Comparison of ENCODE assay signal across 8 mouse cellular contexts in the genomic region with DNA sequence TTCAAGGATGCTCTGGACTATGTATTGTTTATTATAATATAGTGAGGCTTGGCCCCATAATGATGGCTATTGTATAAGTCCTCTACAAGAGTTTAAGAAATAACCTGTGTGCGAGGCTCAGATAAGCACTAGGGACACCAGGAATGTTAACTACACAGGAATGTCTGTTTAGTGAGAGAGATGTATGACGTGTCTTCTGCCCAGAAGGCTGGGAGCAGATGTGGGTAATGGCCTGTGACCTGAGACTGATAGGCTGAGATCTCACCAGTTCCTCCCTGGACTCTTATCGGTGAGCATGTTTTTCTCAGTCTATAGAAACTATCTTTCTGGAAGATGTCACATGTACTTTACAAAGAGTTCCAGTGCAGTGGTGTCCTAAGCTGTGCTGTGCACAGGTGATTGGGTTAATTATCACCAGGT. TPM values are rescaled to one million over a fixed set of nuclear protein-coding genes. Genes with fewer than 3 reads are reported as not detected.
DNase-seq lines count a peak whose midpoint lies in the region; ATAC-seq lines count a peak whose summit lies in the region.

No protein-coding gene starts in this region.

- H3K27me3 ChIP-seq in embryonic facial prominence, embryonic 11.5 days (ENCODE audit: control insufficient read depth, insufficient read depth, low read length): no peaks in the 10 kb centered on the region
- H3K27me3 ChIP-seq in limb, embryonic 10.5 days (ENCODE audit: low read depth, poor library complexity, severe bottlenecking): no peaks in the 10 kb centered on the region
- H3K27me3 ChIP-seq in neural tube, embryonic 12.5 days (replicated peaks): no peaks in the 10 kb centered on the region

- H3K4me1 ChIP-seq in embryonic facial prominence, embryonic 11.5 days (ENCODE audit: control insufficient read depth, insufficient read depth, low read length): no peaks in the 10 kb centered on the region; the same call in 1 of the 2 replicates
- H3K4me1 ChIP-seq in limb, embryonic 10.5 days: peaks cover 16% of the 10 kb centered on the region
- H3K4me1 ChIP-seq in neural tube, embryonic 12.5 days: peaks cover 18% of the 10 kb centered on the region

- no peak overlapping the region for H3K27ac ChIP-seq in embryonic facial prominence, embryonic 11.5 days (replicated peaks; ENCODE audit: low read depth, low read length)
- peak overlapping the region; percentile 87; the same call in 1 of the 2 replicates for H3K27ac ChIP-seq in limb, embryonic 10.5 days
- H3K27ac ChIP-seq in neural tube, embryonic 12.5 days: no peak overlapping the region

- DNase-seq in spleen, postnatal 10 days (ENCODE audit: low spot score in 2 of 2): peak; percentile 37 to 43
- no peak for DNase-seq in spleen, adult 18-20 months
- DNase-seq in embryonic facial prominence, embryonic 11.5 days (ENCODE audit: low spot score): no peak
- DNase-seq in limb, embryonic 10.5 days (ENCODE audit: low spot score): no peak
- DNase-seq in adrenal gland, postnatal 4 days (ENCODE audit: low spot score in 2 of 2): no peak
- DNase-seq in left cerebral cortex, adult 8-10 months (ENCODE audit: low spot score in 2 of 2): no peak

- H3K9me3 ChIP-seq in embryonic facial prominence, embryonic 11.5 days (replicated peaks; ENCODE audit: control insufficient read depth, low read length): no peaks in the 10 kb centered on the region
- H3K9me3 ChIP-seq in limb, embryonic 10.5 days (replicated peaks): no peaks in the 10 kb centered on the region
- no peaks in the 10 kb centered on the region for H3K9me3 ChIP-seq in neural tube, embryonic 12.5 days

- ATAC-seq in embryonic facial prominence, embryonic 11.5 days (replicated peaks; ENCODE audit: insufficient number of reproducible peaks, low FRiP score, low TSS enrichment, low read depth): no peak
- no peak for ATAC-seq in neural tube, embryonic 12.5 days (ENCODE audit: low FRiP score, low read depth)
- no peak for ATAC-seq in granulocyte monocyte progenitor cell, adult 5-6 weeks (replicated peaks; ENCODE audit: poor library complexity, severe bottlenecking)

- no peaks in the 10 kb centered on the region for H3K36me3 ChIP-seq in embryonic facial prominence, embryonic 11.5 days (replicated peaks; ENCODE audit: control insufficient read depth, insufficient read depth, low read depth, low read length)
- no peaks in the 10 kb centered on the region for H3K36me3 ChIP-seq in limb, embryonic 10.5 days
- no peaks in the 10 kb centered on the region for H3K36me3 ChIP-seq in neural tube, embryonic 12.5 days

- WGBS in embryonic facial prominence, embryonic 11.5 days: 31% methylated on average over 3 of the region's 3 CpGs
- WGBS in limb, embryonic 10.5 days: 36% methylated on average over 3 of the region's 3 CpGs
- 36% methylated on average over 3 of the region's 3 CpGs for WGBS in neural tube, embryonic 12.5 days

- peak overlapping the region; percentile 73 for H3K4me3 ChIP-seq in embryonic facial prominence, embryonic 11.5 days (ENCODE audit: low read depth, low read length)
- peak overlapping the region; percentile 80 for H3K4me3 ChIP-seq in limb, embryonic 10.5 days
- H3K4me3 ChIP-seq in neural tube, embryonic 12.5 days: peak overlapping the region; percentile 65

- peak overlapping the region; percentile 28; the same call in 1 of the 2 replicates for H3K9ac ChIP-seq in embryonic facial prominence, embryonic 11.5 days (replicated peaks; ENCODE audit: low read length)
- no peak overlapping the region for H3K9ac ChIP-seq in neural tube, embryonic 12.5 days

- H3K4me2 ChIP-seq in embryonic facial prominence, embryonic 11.5 days (ENCODE audit: low read depth, low read length): peak overlapping the region; percentile 70
- peak overlapping the region; percentile 73 for H3K4me2 ChIP-seq in neural tube, embryonic 12.5 days (replicated peaks)

RNA-seq across cellular contexts. Expression of gene Abi3, which starts 17.8 kb away (rescaled TPM):
- 2.1 and 2.4 TPM in 2 replicates for polyA plus RNA-seq in embryonic facial prominence, embryonic 11.5 days (2014; fragmentation: Nextera tagmentation; extraction: Ambion mirVana)
- polyA plus RNA-seq in limb, embryonic 10.5 days (2016; fragmentation: Nextera tagmentation; extraction: Ambion mirVana): 4.0 and 4.4 TPM in 2 replicates
- 3.1 and 4.7 TPM in 2 replicates for polyA plus RNA-seq in neural tube, embryonic 12.5 days (2016; fragmentation: Nextera tagmentation; extraction: Ambion mirVana)
- 10 to 100 TPM; 18.6 to 18.8 TPM for total RNA-seq in adrenal gland, postnatal 4 days (2021)
- total RNA-seq in left cerebral cortex, adult 8-10 months (2022): 10 to 100 TPM in 2 of 4 experiments, 1 to 10 TPM in 2; 5.9 to 21.5 (median 10.1) TPM
- 5.1 and 7.0 TPM in 2 replicates for total RNA-seq in granulocyte monocyte progenitor cell, adult 5-6 weeks (2014; fragmentation: Nextera tagmentation)
- 1.9 and 2.4 TPM in 2 replicates for total RNA-seq in granulocyte monocyte progenitor cell, adult 5-6 weeks (2017)

RNA-seq across cellular contexts. Expression of gene Gngt2, which starts 23.1 kb away (rescaled TPM):
- 7.8 and 9.2 TPM in 2 replicates for polyA plus RNA-seq in embryonic facial prominence, embryonic 11.5 days (2014; fragmentation: Nextera tagmentation; extraction: Ambion mirVana)
- polyA plus RNA-seq in limb, embryonic 10.5 days (2016; fragmentation: Nextera tagmentation; extraction: Ambion mirVana): 8.9 and 9.3 TPM in 2 replicates
- 4.9 and 5.3 TPM in 2 replicates for polyA plus RNA-seq in neural tube, embryonic 12.5 days (2016; fragmentation: Nextera tagmentation; extraction: Ambion mirVana)
- total RNA-seq in adrenal gland, postnatal 4 days (2021): 10 to 100 TPM; 17.2 to 23.1 TPM
- total RNA-seq in left cerebral cortex, adult 8-10 months (2022): 10 to 100 TPM in 1 of 4 experiments, 1 to 10 TPM in 3; 2.3 to 14.5 (median 5.2) TPM
- total RNA-seq in granulocyte monocyte progenitor cell, adult 5-6 weeks (2014; fragmentation: Nextera tagmentation): 2.7 and 24.3 TPM in 2 replicates
- total RNA-seq in granulocyte monocyte progenitor cell, adult 5-6 weeks (2017): 7.7 and 13.4 TPM in 2 replicates

RNA-seq across cellular contexts. Expression of gene Phospho1, which starts 35.8 kb away (rescaled TPM):
- polyA plus RNA-seq in embryonic facial prominence, embryonic 11.5 days (2014; fragmentation: Nextera tagmentation; extraction: Ambion mirVana): not detected in 2 replicates
- polyA plus RNA-seq in limb, embryonic 10.5 days (2016; fragmentation: Nextera tagmentation; extraction: Ambion mirVana): not detected in 2 replicates
- polyA plus RNA-seq in neural tube, embryonic 12.5 days (2016; fragmentation: Nextera tagmentation; extraction: Ambion mirVana): not detected in 2 replicates
- total RNA-seq in adrenal gland, postnatal 4 days (2021): 10 to 100 TPM; 25.5 to 26.0 TPM
- total RNA-seq in left cerebral cortex, adult 8-10 months (2022): 10 to 100 TPM; 60.8 to 75.0 (median 67.2) TPM
- total RNA-seq in granulocyte monocyte progenitor cell, adult 5-6 weeks (2014; fragmentation: Nextera tagmentation): 1.5 TPM in 1 of 2 replicates, not detected in the other
- total RNA-seq in granulocyte monocyte progenitor cell, adult 5-6 weeks (2017): 0.41 TPM in 1 of 2 replicates, not detected in the other

RNA-seq across cellular contexts. Expression of gene B4galnt2, which starts 54.6 kb away (rescaled TPM):
- not detected in 2 replicates for polyA plus RNA-seq in embryonic facial prominence, embryonic 11.5 days (2014; fragmentation: Nextera tagmentation; extraction: Ambion mirVana)
- 0.10 TPM in 1 of 2 replicates, not detected in the other for polyA plus RNA-seq in limb, embryonic 10.5 days (2016; fragmentation: Nextera tagmentation; extraction: Ambion mirVana)
- polyA plus RNA-seq in neural tube, embryonic 12.5 days (2016; fragmentation: Nextera tagmentation; extraction: Ambion mirVana): 0.11 TPM in 1 of 2 replicates, not detected in the other
- under 1 TPM in 1 of 2 experiments, not detected in 1; 0.28 TPM for total RNA-seq in adrenal gland, postnatal 4 days (2021)
- not detected for total RNA-seq in left cerebral cortex, adult 8-10 months (2022)
- total RNA-seq in granulocyte monocyte progenitor cell, adult 5-6 weeks (2014; fragmentation: Nextera tagmentation): not detected in 2 replicates
- not detected in 2 replicates for total RNA-seq in granulocyte monocyte progenitor cell, adult 5-6 weeks (2017)

Comparison
In these comparisons a context has a peak if more than half of its experiments do, and no peak if none do; other contexts are left out.
1. DNase-seq: peak in spleen, postnatal 10 days (2 of 2); none in spleen, adult 18-20 months (0 of 2), embryonic facial prominence, embryonic 11.5 days (single experiment), limb, embryonic 10.5 days (single experiment), adrenal gland, postnatal 4 days (0 of 2) and left cerebral cortex, adult 8-10 months (0 of 2).
2. RNA of gene Phospho1, which starts 35.8 kb away (total RNA-seq): 60.8 to 75.0 TPM in left cerebral cortex, adult 8-10 months and 25.5 to 26.0 TPM in adrenal gland, postnatal 4 days; 0.41 to 1.5 TPM in granulocyte monocyte progenitor cell, adult 5-6 weeks; every median in the first group is over 10 times any median in the second.
3. Peak in every context shown above with its lines, with median percentiles within 50 percentile points of each other: H3K4me3 ChIP-seq.